Comparison of ENCODE assay signal across 16 mouse cellular contexts in genomic region chr10:99396630-99397029, GRCm38 (mm10).
A peak's percentile ranks its signal among the peaks of the same experiment; 100 is the strongest.
DNase-seq lines count a peak whose midpoint lies in the region; ATAC-seq and TF ChIP-seq lines count a peak whose summit lies in the region.
"Had no signal": no experiment of that assay in that cellular context is flagged by ENCODE, and none has a peak within 500 bp of the region (broad histone marks: within the 10 kb centered on the region; RNA-seq: fewer than 3 reads in every experiment).

No protein-coding gene starts in this region.

- peak; percentile 61 for DNase-seq in urinary bladder, postnatal 14 days (ENCODE audit: low spot score)
- no peak for DNase-seq in urinary bladder, postnatal 10 days (ENCODE audit: low spot score)
- DNase-seq in left cerebral cortex, postnatal 36 days (ENCODE audit: low spot score in 2 of 2): peak; percentile 40 to 60
- peak; percentile 17 to 26 for DNase-seq in urinary bladder, postnatal 36 days (ENCODE audit: low spot score in 2 of 2)
- no peak for DNase-seq in kidney, postnatal 10 days
- DNase-seq: cerebellum, adult 9-10 months; kidney, postnatal 36 days; liver, embryonic 13.5 days; midbrain, embryonic 14.5 days had no signal

- WGBS in intestine, embryonic 15.5 days: 75% methylated on average over 3 of the region's 3 CpGs
- WGBS in intestine, postnatal 0 days: 63% methylated on average over 3 of the region's 3 CpGs
- 96% methylated on average over 3 of the region's 3 CpGs for WGBS in midbrain, embryonic 13.5 days

- no peaks in the 10 kb centered on the region for H3K4me1 ChIP-seq in intestine, embryonic 15.5 days (replicated peaks)
- no peaks in the 10 kb centered on the region for H3K4me1 ChIP-seq in intestine, postnatal 0 days (replicated peaks; ENCODE audit: control insufficient read depth, insufficient read depth, low read length)
- no peaks in the 10 kb centered on the region for H3K4me1 ChIP-seq in midbrain, embryonic 13.5 days (replicated peaks)
- H3K4me1 ChIP-seq: hindbrain, embryonic 12.5 days; liver, embryonic 13.5 days had no signal

- peak; percentile 23; the same call in 1 of the 2 replicates for ATAC-seq in intestine, embryonic 15.5 days
- ATAC-seq in intestine, postnatal 0 days: no peak
- ATAC-seq in midbrain, embryonic 13.5 days: no peak
- ATAC-seq: activated CD4-positive, CD25-positive, alpha-beta regulatory T cell, adult 4 months had no signal

- TF ChIP-seq CTCF in intestine, postnatal 0 days (IDR thresholded peaks at IDR 0.05; ENCODE audit: low read depth): no peak

- no peak overlapping the region for H3K27ac ChIP-seq in intestine, embryonic 15.5 days
- no peak overlapping the region for H3K27ac ChIP-seq in intestine, postnatal 0 days (ENCODE audit: low read depth, low read length)
- H3K27ac ChIP-seq in midbrain, embryonic 13.5 days: no peak overlapping the region
- H3K27ac ChIP-seq: heart, adult 2 months; hindbrain, embryonic 12.5 days; liver, embryonic 13.5 days had no signal

- intact Hi-C loops in left cerebral cortex, postnatal 36 days (cut with DNase I): loop anchor here (5.0 kb wide), 1 partner anchor 84 kb away; no protein-coding TSS in a partner anchor

- H3K4me2 ChIP-seq in intestine, embryonic 15.5 days (replicated peaks): no peak overlapping the region
- H3K4me2 ChIP-seq in intestine, postnatal 0 days (replicated peaks; ENCODE audit: low read depth): no peak overlapping the region
- no peak overlapping the region for H3K4me2 ChIP-seq in midbrain, embryonic 13.5 days (replicated peaks)
- H3K4me2 ChIP-seq: hindbrain, embryonic 12.5 days; liver, embryonic 13.5 days had no signal

- H3K9ac ChIP-seq in intestine, embryonic 15.5 days: no peak overlapping the region
- H3K9ac ChIP-seq in intestine, postnatal 0 days (ENCODE audit: low read depth, low read length): no peak overlapping the region
- no peak overlapping the region for H3K9ac ChIP-seq in midbrain, embryonic 13.5 days (replicated peaks)
- H3K9ac ChIP-seq: hindbrain, embryonic 12.5 days; liver, embryonic 13.5 days had no signal

- no peak overlapping the region for H3K4me3 ChIP-seq in intestine, embryonic 15.5 days (replicated peaks)
- H3K4me3 ChIP-seq in intestine, postnatal 0 days (ENCODE audit: low read depth, low read length): no peak overlapping the region
- H3K4me3 ChIP-seq in midbrain, embryonic 13.5 days (replicated peaks): no peak overlapping the region
- H3K4me3 ChIP-seq: erythroblast, embryonic 14.5 days; heart, adult 2 months; hindbrain, embryonic 12.5 days; liver, embryonic 13.5 days had no signal

- H3K27me3 ChIP-seq in intestine, embryonic 15.5 days (replicated peaks): no peaks in the 10 kb centered on the region
- no peaks in the 10 kb centered on the region for H3K27me3 ChIP-seq in intestine, postnatal 0 days (replicated peaks; ENCODE audit: control insufficient read depth, insufficient read depth, low read length)
- H3K27me3 ChIP-seq in midbrain, embryonic 13.5 days: no peaks in the 10 kb centered on the region
- H3K27me3 ChIP-seq: hindbrain, embryonic 12.5 days; liver, embryonic 13.5 days had no signal

- no peaks in the 10 kb centered on the region for H3K36me3 ChIP-seq in intestine, embryonic 15.5 days
- H3K36me3 ChIP-seq in intestine, postnatal 0 days (ENCODE audit: control insufficient read depth, insufficient read depth): no peaks in the 10 kb centered on the region
- H3K36me3 ChIP-seq in midbrain, embryonic 13.5 days: 0 out of 2 replicates have a peak, but pooled peaks cover 3% of the 10 kb centered on the region
- H3K36me3 ChIP-seq: hindbrain, embryonic 12.5 days; liver, embryonic 13.5 days had no signal

- no peaks in the 10 kb centered on the region for H3K9me3 ChIP-seq in intestine, embryonic 15.5 days
- no peaks in the 10 kb centered on the region for H3K9me3 ChIP-seq in intestine, postnatal 0 days (ENCODE audit: control insufficient read depth)
- 0 out of 2 replicates have a peak, but pooled peaks cover 3% of the 10 kb centered on the region for H3K9me3 ChIP-seq in midbrain, embryonic 13.5 days
- H3K9me3 ChIP-seq: hindbrain, embryonic 12.5 days; liver, embryonic 13.5 days had no signal

Comparison
In these comparisons a context has a peak if more than half of its experiments do, and no peak if none do; other contexts are left out.
1. DNase-seq: peak in urinary bladder, postnatal 14 days (single experiment), left cerebral cortex, postnatal 36 days (2 of 2) and urinary bladder, postnatal 36 days (2 of 2); none in urinary bladder, postnatal 10 days (single experiment) and kidney, postnatal 10 days (single experiment).